Mouse (Mus musculus) forebrain, postnatal 0 days (tissue): ENCODE data around the gene Ttll3. TPM values are rescaled to one million over a fixed set of nuclear protein-coding genes. Genes with fewer than 3 reads are reported as not detected.

Source experiments
- ATAC-seq: fragments of 200-750 bp; cut with Nextera tagmentation; 2 replicates; pipeline ENCODE4 v1.8.0; 2017; ENCODE audit warnings: mild to moderate bottlenecking, moderate library complexity
- DNase-seq: peaks from one replicate; pipeline ENCODE4 v3.0.0-alpha.2; 2015
- H3K27ac ChIP-seq: fragments of 300-500 bp; sonication (generic); 2 replicates; pipeline ENCODE4 v1.5.1; 2014; ENCODE audit warnings: low read depth, mild to moderate bottlenecking, antibody characterized with exemption, low read length, moderate library complexity, mixed read lengths
- H3K27me3 ChIP-seq: fragments of 300-500 bp; sonication (generic); 2 replicates; pipeline ENCODE4 v1.6.1; 2014; ENCODE audit warnings: mild to moderate bottlenecking, low read length, mixed read lengths; ENCODE audit not compliant: insufficient read depth
- H3K36me3 ChIP-seq: fragments of 300-500 bp; sonication (generic); 2 replicates; pipeline ENCODE4 v1.6.1; 2014; ENCODE audit warnings: mild to moderate bottlenecking, moderate library complexity; ENCODE audit not compliant: insufficient read depth
- H3K4me1 ChIP-seq: fragments of 300-500 bp; sonication (generic); 2 replicates; pipeline ENCODE4 v1.6.1; 2014; ENCODE audit warnings: antibody characterized with exemption; ENCODE audit not compliant: insufficient read depth
- H3K4me2 ChIP-seq: fragments of 300-500 bp; sonication (generic); 2 replicates; pipeline ENCODE4 v1.6.1; 2014; ENCODE audit warnings: low read depth, mild to moderate bottlenecking, moderate library complexity
- H3K4me3 ChIP-seq: fragments of 300-500 bp; sonication (generic); 2 replicates; pipeline ENCODE4 v1.5.1; 2014; ENCODE audit warnings: low read depth, low read length, mixed read lengths
- H3K9ac ChIP-seq: fragments of 300-500 bp; sonication (generic); 2 replicates; pipeline ENCODE4 v1.6.1; 2014; ENCODE audit warnings: mild to moderate bottlenecking
- H3K9me3 ChIP-seq: fragments of 300-500 bp; sonication (generic); 2 replicates; pipeline ENCODE4 v1.6.1; 2016; ENCODE audit warnings: low read length
- CTCF ChIP-seq: sonication (generic); IDR thresholded peaks from 2 replicates; pipeline ENCODE4 v1.5.1; 2016; ENCODE audit warnings: antibody characterized with exemption, control low read depth, low read depth
- WGBS: fragments of 180-500 bp; shearing (Covaris S2); extraction: QIAGEN DNeasy Blood & Tissue Kit; methylation state at CpG from one replicate; pipeline ENCODE4 v1.1.7; 2014; 5-methylcytosine and 5-hydroxymethylcytosine counted together
- microRNA-seq, 2 experiments: library from miRNA; unstranded; fragments of <30 nt; microRNA quantifications; one replicate each; pipeline ENCODE4; 2016
- polyA plus RNA-seq: library from polyadenylated mRNA; unstranded; fragments of >200 nt; fragmentation: Nextera tagmentation; extraction: Ambion mirVana; gene quantifications from 2 replicates; pipeline ENCODE4 v1.2.1, GENCODE M21; 2015
- total RNA-seq: library from RNA; depleted of rRNA; stranded (reverse); fragments of >200 nt; gene quantifications from 2 replicates; pipeline ENCODE4 v1.2.3, GENCODE M21; 2014; rRNA removed

Gene Ttll3
- total and polyA plus RNA-seq, 2 experiments from 2014 or later: 8.9 to 14.0 TPM

GRCm38 (mm10) chr6:113451839-113452238 is 62.8 kb downstream of the Ttll3 start:
- Histone ChIP-seq H3K4me1 (no peaks in the 10 kb centered on the region), H3K9ac (no peak overlapping the region), H3K27ac (no peak overlapping the region), H3K9me3 (no peaks in the 10 kb centered on the region), H3K4me3 (no peak overlapping the region), H3K27me3 (no peaks in the 10 kb centered on the region), H3K4me2 (no peak overlapping the region), H3K36me3 (peaks cover 18% of the 10 kb centered on the region)
- no peak for TF ChIP-seq CTCF
- 53% methylated on average over 2 of the region's 2 CpGs for WGBS
- DNase-seq: no peak
- no peak for ATAC-seq

GRCm38 (mm10) chr6:113455007-113455406 is 65.9 kb downstream of the Ttll3 start:
- no peaks in the 10 kb centered on the region for H3K4me1 ChIP-seq
- no peak overlapping the region for H3K9ac ChIP-seq
- TF ChIP-seq CTCF: no peak
- no peak overlapping the region for H3K4me2 ChIP-seq
- no peak overlapping the region for H3K4me3 ChIP-seq
- no peak overlapping the region for H3K27ac ChIP-seq
- no peaks in the 10 kb centered on the region for H3K27me3 ChIP-seq
- 77% methylated on average over 5 of the region's 5 CpGs for WGBS
- no peaks in the 10 kb centered on the region for H3K36me3 ChIP-seq
- ATAC-seq (no peak), DNase-seq (no peak)
- H3K9me3 ChIP-seq: no peaks in the 10 kb centered on the region

- H3K36me3 ChIP-seq: no peaks in the 10 kb centered on the region
- no peak for DNase-seq
- H3K9ac ChIP-seq: no peak within 1 kb of the TSS
Observed at GRCm38 (mm10) chr6:113457952-113458534, 69.0 kb downstream of the Ttll3 start, which contains the start of gene Il17re. Gene Il17re (plus strand): TSS chr6:113458484.

GRCm38 (mm10) chr6:113458635-113459034 is 69.6 kb downstream of the Ttll3 start:
- Histone ChIP-seq H3K9me3 (no peaks in the 10 kb centered on the region), H3K4me2 (no peak overlapping the region), H3K36me3 (no peaks in the 10 kb centered on the region), H3K4me1 (no peaks in the 10 kb centered on the region), H3K4me3 (no peak overlapping the region), H3K27me3 (no peaks in the 10 kb centered on the region), H3K9ac (no peak overlapping the region), H3K27ac (no peak overlapping the region)
- WGBS: 73% methylated on average over 10 of the region's 10 CpGs
- ATAC-seq (no peak), DNase-seq (no peak)
- TF ChIP-seq CTCF: no peak

More at GRCm38 (mm10) chr6:113457952-113458534, 69.0 kb downstream of the Ttll3 start, which contains the start of gene Il17re:
- WGBS: 78% methylated on average over 10 of the region's 10 CpGs
- no peak for ATAC-seq
- H3K27ac ChIP-seq: no peak within 1 kb of the TSS
- TF ChIP-seq CTCF: no peak
- H3K27me3 ChIP-seq: no peaks in the 10 kb centered on the region
- no peak within 1 kb of the TSS for H3K4me2 ChIP-seq
- no peaks in the 10 kb centered on the region for H3K4me1 ChIP-seq
- H3K4me3 ChIP-seq: no peak within 1 kb of the TSS
- no peaks in the 10 kb centered on the region for H3K9me3 ChIP-seq

GRCm38 (mm10) chr6:113464040-113464439 is 75.0 kb downstream of the Ttll3 start:
- Histone ChIP-seq H3K4me3 (no peak overlapping the region), H3K27ac (no peak overlapping the region), H3K4me1 (no peaks in the 10 kb centered on the region), H3K27me3 (no peaks in the 10 kb centered on the region), H3K9me3 (no peaks in the 10 kb centered on the region), H3K9ac (no peak overlapping the region), H3K4me2 (no peak overlapping the region), H3K36me3 (no peaks in the 10 kb centered on the region)
- no peak for ATAC-seq
- 63% methylated on average over 7 of the region's 7 CpGs for WGBS
- no peak for DNase-seq
- TF ChIP-seq CTCF: no peak

Small RNAs within 50 kb of the gene (microRNA-seq; reads per million reads assigned to microRNA genes)
- 0 reads per million in 2 experiments for gene Gm24387

Other genes starting within 250 kb of the Ttll3 start
- 49.6 and 64.1 TPM in 2 replicates for gene Lhfpl4, start 193.9 kb upstream of the Ttll3 start, total RNA-seq
- gene Lhfpl4, start 193.9 kb upstream of the Ttll3 start, polyA plus RNA-seq: 26.7 and 53.5 TPM in 2 replicates
- gene Mtmr14, start 151.4 kb upstream of the Ttll3 start, total RNA-seq: 41.0 and 42.9 TPM in 2 replicates
- gene Mtmr14, start 151.4 kb upstream of the Ttll3 start, polyA plus RNA-seq: 34.1 and 35.0 TPM in 2 replicates
- 0.54 and 4.0 TPM in 2 replicates for gene Cpne9, start 107.0 kb upstream of the Ttll3 start, total RNA-seq
- 1.9 and 4.1 TPM in 2 replicates for gene Cpne9, start 107.0 kb upstream of the Ttll3 start, polyA plus RNA-seq
- gene Brpf1, start 82.1 kb upstream of the Ttll3 start, total RNA-seq: 27.5 and 30.7 TPM in 2 replicates
- gene Brpf1, start 82.1 kb upstream of the Ttll3 start, polyA plus RNA-seq: 9.8 and 10.9 TPM in 2 replicates
- gene Ogg1, start 62.3 kb upstream of the Ttll3 start, total RNA-seq: 11.9 and 13.5 TPM in 2 replicates
- gene Ogg1, start 62.3 kb upstream of the Ttll3 start, polyA plus RNA-seq: 10.1 and 10.5 TPM in 2 replicates
- gene Camk1, start 45.3 kb upstream of the Ttll3 start, total RNA-seq: 119 and 131 TPM in 2 replicates
- gene Camk1, start 45.3 kb upstream of the Ttll3 start, polyA plus RNA-seq: 107 and 118 TPM in 2 replicates
- 28.5 and 34.7 TPM in 2 replicates for gene Tada3, start 11.4 kb upstream of the Ttll3 start, total RNA-seq
- gene Tada3, start 11.4 kb upstream of the Ttll3 start, polyA plus RNA-seq: 69.1 and 84.4 TPM in 2 replicates
- 219 and 226 TPM in 2 replicates for gene Arpc4, start 11.1 kb upstream of the Ttll3 start, total RNA-seq
- 564 and 565 TPM in 2 replicates for gene Arpc4, start 11.1 kb upstream of the Ttll3 start, polyA plus RNA-seq
- gene Rpusd3, start 30.1 kb downstream of the Ttll3 start, total RNA-seq: 20.5 and 23.5 TPM in 2 replicates
- 16.9 and 20.4 TPM in 2 replicates for gene Rpusd3, start 30.1 kb downstream of the Ttll3 start, polyA plus RNA-seq
- gene Cidec, start 46.5 kb downstream of the Ttll3 start, total RNA-seq: not detected in 2 replicates
- gene Cidec, start 46.5 kb downstream of the Ttll3 start, polyA plus RNA-seq: not detected in 2 replicates
- gene Jagn1, start 53.3 kb downstream of the Ttll3 start, total RNA-seq: 37.7 and 43.6 TPM in 2 replicates
- 61.3 and 81.8 TPM in 2 replicates for gene Jagn1, start 53.3 kb downstream of the Ttll3 start, polyA plus RNA-seq
- gene Il17re, start 69.2 kb downstream of the Ttll3 start, total RNA-seq: not detected in 2 replicates
- 0.14 and 0.28 TPM in 2 replicates for gene Il17re, start 69.2 kb downstream of the Ttll3 start, polyA plus RNA-seq
- 3.2 and 3.8 TPM in 2 replicates for gene Il17rc, start 82.2 kb downstream of the Ttll3 start, total RNA-seq
- gene Il17rc, start 82.2 kb downstream of the Ttll3 start, polyA plus RNA-seq: 4.3 and 4.8 TPM in 2 replicates
- 34.0 and 39.5 TPM in 2 replicates for gene Creld1, start 94.0 kb downstream of the Ttll3 start, total RNA-seq
- 45.5 and 52.7 TPM in 2 replicates for gene Creld1, start 94.0 kb downstream of the Ttll3 start, polyA plus RNA-seq
- gene Prrt3, start 112.7 kb downstream of the Ttll3 start, total RNA-seq: 17.1 and 18.0 TPM in 2 replicates
- 9.6 and 13.5 TPM in 2 replicates for gene Prrt3, start 112.7 kb downstream of the Ttll3 start, polyA plus RNA-seq
- 80.4 and 91.8 TPM in 2 replicates for gene Emc3, start 142.4 kb downstream of the Ttll3 start, total RNA-seq
- 118 TPM in 2 replicates for gene Emc3, start 142.4 kb downstream of the Ttll3 start, polyA plus RNA-seq
- 2.2 and 4.4 TPM in 2 replicates for gene Fancd2, start 142.4 kb downstream of the Ttll3 start, total RNA-seq
- 1.3 and 1.6 TPM in 2 replicates for gene Fancd2, start 142.4 kb downstream of the Ttll3 start, polyA plus RNA-seq
- not detected in 2 replicates for gene Fancd2os, start 211.5 kb downstream of the Ttll3 start, total RNA-seq
- not detected in 2 replicates for gene Fancd2os, start 211.5 kb downstream of the Ttll3 start, polyA plus RNA-seq
- 217 and 235 TPM in 2 replicates for gene Brk1, start 215.5 kb downstream of the Ttll3 start, total RNA-seq
- 306 and 340 TPM in 2 replicates for gene Brk1, start 215.5 kb downstream of the Ttll3 start, polyA plus RNA-seq
- gene Vhl, start 234.7 kb downstream of the Ttll3 start, total RNA-seq: 92.7 and 94.1 TPM in 2 replicates
- gene Vhl, start 234.7 kb downstream of the Ttll3 start, polyA plus RNA-seq: 71.6 and 76.5 TPM in 2 replicates
- 4.5 and 5.9 TPM in 2 replicates for gene Irak2, start 249.2 kb downstream of the Ttll3 start, total RNA-seq
- gene Irak2, start 249.2 kb downstream of the Ttll3 start, polyA plus RNA-seq: 1.8 and 3.5 TPM in 2 replicates